Mouse (Mus musculus) adrenal gland, postnatal 36 days (tissue): ENCODE measurements around the gene Glt28d2. TPM values are rescaled to one million over a fixed set of nuclear protein-coding genes. Genes with fewer than 3 reads are reported as not detected.

Experiments
- DNase-seq, 2 experiments: peaks; one replicate each; pipeline ENCODE4 v3.0.0; 2021; ENCODE audit warnings: mixed read lengths in 1 of 2
- total RNA-seq, 2 experiments: library from RNA; stranded (reverse); gene quantifications; 2 replicates each; pipeline ENCODE4 v1.2.3; 2021

Glt28d2 gene
- total RNA-seq, 2 experiments from 2014 or later: 1.6 TPM

DNA sequence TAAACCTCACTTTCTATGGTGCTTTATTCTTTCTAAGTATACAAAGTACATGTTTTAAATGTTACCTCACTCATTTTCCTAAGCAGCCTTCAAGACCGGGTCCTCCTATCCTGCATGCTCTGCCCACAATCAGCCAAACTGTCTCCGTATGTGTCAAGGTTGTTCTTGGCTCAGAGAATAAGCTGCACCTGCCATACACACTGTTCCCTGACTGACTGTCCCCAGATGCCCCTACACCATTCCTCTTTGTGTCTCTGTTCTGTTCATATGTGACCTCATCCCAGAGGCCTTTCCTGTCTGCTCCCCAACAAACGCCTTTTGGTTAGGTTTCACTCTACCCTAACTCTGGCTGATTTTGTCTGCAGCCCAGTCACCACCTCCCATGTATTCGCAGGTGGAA is 60.0 kb downstream of the Glt28d2 start:
- DNase-seq: no peak

DNA sequence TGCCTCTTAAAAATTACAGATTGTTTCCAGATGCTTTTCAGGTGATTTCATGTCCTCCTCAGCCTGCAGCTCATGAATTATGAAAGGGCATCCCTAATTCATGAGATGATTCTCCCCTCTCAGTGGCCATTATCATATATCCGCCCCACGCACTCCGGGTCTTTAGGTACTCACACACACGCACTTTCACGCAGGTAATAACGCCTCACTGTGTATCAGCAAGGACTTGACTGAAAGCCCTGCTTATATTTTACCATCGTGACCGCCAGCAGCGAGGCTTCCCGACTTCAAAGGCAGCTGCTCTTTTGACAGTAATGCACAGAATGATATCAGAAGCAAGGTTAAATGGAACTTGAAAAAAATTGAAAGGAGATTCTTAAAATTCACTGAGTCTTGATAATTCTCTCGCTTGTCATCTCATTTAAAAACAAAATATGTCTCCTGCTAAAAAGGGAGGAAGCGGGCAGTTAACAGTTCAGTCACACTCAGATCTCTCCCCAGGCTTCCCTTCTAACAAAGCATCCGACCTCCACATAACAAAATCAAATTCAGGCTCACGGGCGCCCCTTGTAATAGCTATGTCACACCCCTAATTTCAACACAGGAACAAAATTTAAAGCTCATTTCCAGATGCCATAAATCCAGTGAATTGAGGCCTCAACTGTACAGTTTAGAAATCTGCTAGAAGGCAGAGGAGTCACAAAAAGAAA is 66.3 kb downstream of the Glt28d2 start:
- no peak for DNase-seq

Other genes starting within 250 kb of the Glt28d2 start
- gene Fam160a1, start 70.2 kb downstream of the Glt28d2 start, total RNA-seq: 1 to 10 TPM; 5.1 to 7.1 TPM
- 1 to 10 TPM; 2.5 to 4.5 TPM for gene Gm37240, start within 50 bp of the Glt28d2 start, total RNA-seq
- gene Sh3d19, start 83.6 kb upstream of the Glt28d2 start, total RNA-seq: 10 to 100 TPM; 21.0 to 26.4 TPM
- gene Prss48, start 115.0 kb upstream of the Glt28d2 start, total RNA-seq: not detected